Comparison of ENCODE assay signal across 7 mouse cellular contexts in the genomic region with DNA sequence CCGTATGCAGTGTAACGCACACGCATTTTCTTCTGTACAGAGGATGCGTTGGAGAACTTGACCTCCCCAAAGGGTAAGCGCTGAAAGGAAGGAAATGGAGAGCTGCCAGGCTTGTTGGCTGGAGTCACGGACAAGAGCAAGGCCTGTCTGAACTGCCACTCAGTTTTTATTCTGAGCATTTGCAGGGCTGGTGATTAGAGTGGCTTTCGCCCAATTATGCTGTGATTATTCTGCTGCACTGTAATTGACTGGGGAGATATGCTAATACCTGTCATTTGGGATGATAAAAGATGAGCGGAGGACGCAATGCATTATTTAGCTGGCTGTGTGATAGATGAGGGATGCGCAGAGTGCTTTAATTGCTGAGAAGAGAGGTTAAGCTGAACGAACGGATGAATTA.
A peak's percentile ranks its signal among the peaks of the same experiment; 100 is the strongest.
DNase-seq lines count a peak whose midpoint lies in the region; ATAC-seq lines count a peak whose summit lies in the region.

No protein-coding gene starts in this region.

- DNase-seq in ovary, adult 18-20 months (ENCODE audit: low spot score) = peak; percentile 45
- DNase-seq in ovary, postnatal 14 days (ENCODE audit: low spot score) = no peak
- DNase-seq in cerebellum, postnatal 14 days = peak; percentile 84 to 91
- DNase-seq in heart, postnatal 36 days = peak; percentile 60 to 65
- peak; percentile 48 for DNase-seq in skeletal muscle tissue, adult 2 months (ENCODE audit: low read depth, low spot score)
- no peak for DNase-seq in urinary bladder, postnatal 4 days (ENCODE audit: low spot score in 2 of 2)

- intact Hi-C loops in heart, postnatal 36 days (cut with DNase I) = loop anchor here (5.0 kb wide), 1 partner anchor 35 kb away; no protein-coding TSS in a partner anchor

- no peak for ATAC-seq in monocyte, adult 5-6 weeks (replicated peaks; ENCODE audit: insufficient number of reproducible peaks, low FRiP score, low TSS enrichment, poor library complexity, severe bottlenecking)

Comparison
In these comparisons a context has a peak if more than half of its experiments do, and no peak if none do; other contexts are left out.
1. DNase-seq: peak in ovary, adult 18-20 months (single experiment), cerebellum, postnatal 14 days (2 of 2), heart, postnatal 36 days (2 of 2) and skeletal muscle tissue, adult 2 months (single experiment); none in ovary, postnatal 14 days (single experiment) and urinary bladder, postnatal 4 days (0 of 2).